Mouse (Mus musculus) left cerebral cortex, adult 18-20 months (tissue): ENCODE measurements at regions not wholly inside any gene's neighbourhood (a gene's known extent, or its start where the extent isn't known, plus 50 kb on each side); places are given as distances from the start of the nearest gene placed in this dataset.

Experiments used
- DNase-seq, 2 experiments: peaks; one replicate each; pipeline ENCODE4 v3.0.0; 2021 to 2022; ENCODE audit warnings: low spot score in 2 of 2, mixed read lengths in 1 of 2

DNA sequence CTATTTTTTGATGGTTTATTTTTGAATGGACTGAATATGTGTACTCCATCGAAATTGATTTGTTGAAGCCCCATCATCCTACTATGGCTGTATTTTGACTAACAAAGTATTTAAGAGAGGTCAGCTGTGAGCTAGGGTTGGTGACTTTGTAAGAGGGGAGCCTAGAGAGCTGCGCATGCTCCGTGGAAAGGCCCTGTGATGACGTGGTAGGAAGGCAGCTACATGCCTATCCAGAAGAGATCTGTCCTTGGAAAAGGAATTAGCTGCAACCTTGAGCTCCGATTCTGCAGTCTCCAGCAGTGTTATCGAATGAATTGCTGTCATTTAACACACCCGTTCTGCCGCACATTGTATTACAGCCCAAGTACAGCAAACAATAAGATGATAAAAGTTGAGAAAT lies 287.1 kb upstream of the Prickle1 start:
- DNase-seq: no peak

DNA sequence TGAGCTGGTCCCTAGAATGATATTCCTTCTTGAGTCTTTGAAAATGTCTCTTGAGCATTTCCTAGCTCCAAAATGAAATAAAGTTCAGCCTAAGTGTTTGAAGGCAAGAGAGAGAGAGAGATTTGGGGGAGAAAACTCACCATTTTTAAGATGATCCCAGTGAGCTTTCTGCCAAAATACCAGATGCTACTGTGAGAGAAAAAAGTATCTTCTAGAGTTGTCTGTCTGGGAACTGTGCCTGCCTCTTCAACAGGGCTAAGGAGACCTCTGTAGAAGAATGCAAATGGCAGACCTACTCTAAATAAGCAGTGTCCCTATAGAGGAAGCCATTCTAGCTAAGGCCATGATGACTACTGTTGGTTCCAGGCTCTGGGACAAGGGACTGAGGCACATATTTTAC lies 285.6 kb upstream of the Prickle1 start:
- DNase-seq: peak in 1 of 2 experiments; percentile 15

DNA sequence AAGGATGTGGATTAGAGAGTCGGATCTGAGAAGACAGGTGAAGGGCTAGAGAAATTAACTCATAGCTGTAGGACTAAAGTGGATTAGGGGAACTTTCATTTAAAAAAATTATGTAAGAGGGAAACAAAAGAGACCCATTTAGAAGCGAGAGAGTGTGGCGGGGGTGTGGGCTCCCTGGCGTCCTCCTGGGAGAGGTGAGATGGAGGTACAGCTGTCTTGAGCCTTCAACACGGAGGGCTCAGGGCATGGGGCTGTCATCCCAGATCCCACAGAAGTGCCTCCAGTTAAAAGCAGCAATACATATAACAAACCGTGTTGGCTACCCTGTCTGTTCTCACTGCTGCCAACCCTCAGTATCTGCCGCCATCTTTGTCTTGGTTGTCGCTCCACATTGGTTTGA lies 284.6 kb upstream of the Prickle1 start:
- DNase-seq: peak; percentile 8 to 14

DNA sequence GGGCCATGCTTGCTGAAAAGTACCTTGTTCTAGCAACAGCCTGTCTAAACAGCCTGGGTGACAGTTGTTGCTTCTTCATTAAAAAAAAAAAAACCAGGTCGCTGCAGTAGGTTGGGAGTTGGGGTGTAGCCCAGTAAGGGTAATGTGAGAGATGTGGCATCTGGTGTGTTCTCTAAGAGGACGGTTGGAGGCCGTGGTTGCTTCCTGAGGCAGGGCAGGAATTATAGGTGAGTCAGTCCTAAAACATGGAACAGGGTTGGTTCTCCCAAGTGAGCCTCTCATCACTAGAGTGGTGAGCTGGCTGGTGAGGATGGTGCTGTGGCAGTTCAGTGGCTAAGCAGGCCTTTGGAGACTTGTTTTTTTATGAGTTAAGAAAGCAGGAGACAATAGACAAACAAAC lies 283.3 kb upstream of the Prickle1 start:
- peak; percentile 16 to 17 for DNase-seq

GRCm38 (mm10) chr15:93876335-93876734 lies 280.6 kb upstream of the Prickle1 start:
- peak in 1 of 2 experiments; percentile 16 for DNase-seq

DNA sequence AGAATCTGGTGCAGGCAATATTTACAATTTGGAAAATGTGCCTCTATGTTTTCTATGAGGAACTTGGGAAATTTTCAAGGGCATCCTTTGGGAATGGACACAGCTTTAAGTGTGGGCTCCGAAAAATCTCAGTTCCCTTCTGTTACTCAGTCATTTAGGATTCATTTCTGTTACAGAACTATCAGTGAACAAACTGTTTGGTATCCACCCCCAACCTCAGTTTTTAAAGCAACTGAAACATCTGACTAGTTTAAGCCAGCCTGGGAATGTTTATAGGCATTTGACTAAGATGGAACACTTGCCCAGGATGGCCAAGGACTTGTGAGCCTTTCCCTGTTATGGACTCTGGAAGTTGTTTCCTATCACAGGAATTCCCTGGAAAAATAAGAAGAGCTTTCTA lies 280.0 kb upstream of the Prickle1 start:
- no peak for DNase-seq

DNA sequence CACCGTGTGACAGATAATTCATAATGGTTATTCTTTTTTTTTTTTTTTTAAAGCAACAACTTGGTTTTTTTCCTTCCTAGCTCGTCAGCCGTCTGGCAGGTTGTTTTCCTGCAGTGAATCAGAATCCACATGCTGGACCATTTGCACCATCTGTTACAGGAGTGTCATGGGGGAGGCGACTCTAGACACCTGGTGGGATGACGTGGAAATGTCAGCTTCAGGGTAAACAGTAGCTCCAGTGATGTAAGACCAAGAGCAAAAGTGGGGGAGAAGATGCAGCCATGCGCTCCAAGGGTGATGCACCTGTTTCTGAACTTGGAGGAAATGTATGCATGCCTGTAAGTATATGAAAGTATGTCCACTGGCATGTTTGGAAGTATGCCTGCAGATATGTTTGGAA lies 278.5 kb upstream of the Prickle1 start:
- DNase-seq: peak; percentile 54 to 59

- no peak for DNase-seq
These were observed 261.7 kb upstream of the Prickle1 start for GRCm38 (mm10) chr15:93857336-93857901.

- DNase-seq: peak; percentile 15 to 47
These were observed 257.5 kb upstream of the Prickle1 start for GRCm38 (mm10) chr15:93853221-93853620.

GRCm38 (mm10) chr15:93852126-93852525 lies 256.4 kb upstream of the Prickle1 start:
- DNase-seq: peak in 1 of 2 experiments; percentile 22

DNA sequence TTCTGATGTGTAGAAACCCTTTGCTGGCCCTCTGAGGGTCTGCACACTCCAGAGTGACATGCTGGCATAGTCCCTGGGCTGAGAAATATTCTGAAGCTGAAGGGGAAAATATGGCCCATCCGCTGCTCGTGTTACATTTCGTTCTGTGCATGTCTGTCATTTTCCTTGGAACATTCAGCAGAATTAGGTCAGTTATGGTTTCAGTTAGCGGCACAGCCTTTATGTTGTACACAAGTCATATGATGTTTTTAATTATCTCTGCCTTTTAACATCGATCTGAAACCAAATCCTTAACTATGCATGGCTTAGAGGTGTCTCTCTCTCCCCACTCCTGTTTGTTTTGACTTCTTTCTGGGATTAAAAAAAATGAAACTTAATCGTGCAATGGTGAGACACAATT lies 254.7 kb upstream of the Prickle1 start:
- DNase-seq: no peak

DNA sequence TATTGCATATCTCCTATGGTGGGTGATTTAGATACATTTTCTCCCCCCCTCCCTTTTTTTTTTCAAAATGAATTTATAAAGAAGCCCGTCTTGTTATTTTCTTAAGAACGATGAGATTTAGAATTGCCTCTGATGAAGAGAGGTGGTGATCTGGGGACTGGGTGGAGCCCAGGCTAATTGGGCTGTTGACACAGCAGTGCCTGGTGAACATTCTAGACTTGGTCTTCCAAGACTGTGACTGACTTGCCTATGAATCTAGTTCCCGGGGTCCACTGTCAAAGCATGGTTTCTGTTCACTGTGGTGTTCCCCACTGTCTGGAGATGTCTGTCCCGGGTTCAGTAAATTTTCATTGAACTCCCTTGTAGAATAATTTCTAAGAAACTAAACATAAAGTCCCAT lies 253.1 kb upstream of the Prickle1 start:
- no peak for DNase-seq

DNA sequence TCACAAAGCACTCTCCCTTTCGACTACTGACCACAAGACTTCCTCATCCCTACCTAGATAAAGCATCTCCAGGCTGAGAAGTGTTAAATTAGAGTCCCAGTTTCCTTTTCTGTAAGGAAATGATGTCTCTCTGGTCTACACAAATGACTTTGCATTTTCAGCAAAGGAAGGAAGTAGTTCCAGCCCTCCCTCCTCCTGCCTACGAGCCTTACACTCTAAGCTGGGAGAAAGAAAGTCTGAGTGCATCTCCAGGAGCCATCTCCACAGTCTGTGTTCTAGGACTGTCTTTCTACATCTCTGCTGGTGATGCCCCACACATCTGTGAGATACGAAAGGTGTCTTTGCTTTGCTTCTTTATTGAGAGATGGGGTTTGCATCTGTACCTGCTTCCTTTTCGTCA lies 251.1 kb upstream of the Prickle1 start:
- no peak for DNase-seq

GRCm38 (mm10) chr15:93845801-93846200 lies 250.1 kb upstream of the Prickle1 start:
- peak; percentile 63 to 78 for DNase-seq

DNA sequence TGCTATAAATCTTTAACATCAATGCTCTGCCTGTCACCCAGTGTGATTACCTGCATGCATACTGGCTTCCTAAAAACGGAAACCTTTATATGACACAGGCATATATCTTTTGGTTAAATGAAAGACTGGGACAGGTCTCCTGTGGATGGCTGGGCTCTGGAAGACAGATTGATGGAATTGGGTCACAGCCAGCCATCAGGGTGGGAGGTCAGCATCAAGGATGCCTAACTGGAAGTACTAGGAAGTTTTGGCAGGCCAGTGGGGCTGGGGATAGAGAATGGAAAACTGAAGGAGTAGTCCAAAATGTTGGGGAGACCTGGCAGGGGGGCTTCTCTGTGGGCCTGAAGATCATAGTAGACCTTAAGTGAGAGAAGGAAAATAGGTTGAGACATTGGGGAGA lies 237.3 kb upstream of the Prickle1 start:
- DNase-seq: no peak

- peak; percentile 56 to 61 for DNase-seq
These were observed 236.8 kb upstream of the Prickle1 start for GRCm38 (mm10) chr15:93832431-93832936.

DNA sequence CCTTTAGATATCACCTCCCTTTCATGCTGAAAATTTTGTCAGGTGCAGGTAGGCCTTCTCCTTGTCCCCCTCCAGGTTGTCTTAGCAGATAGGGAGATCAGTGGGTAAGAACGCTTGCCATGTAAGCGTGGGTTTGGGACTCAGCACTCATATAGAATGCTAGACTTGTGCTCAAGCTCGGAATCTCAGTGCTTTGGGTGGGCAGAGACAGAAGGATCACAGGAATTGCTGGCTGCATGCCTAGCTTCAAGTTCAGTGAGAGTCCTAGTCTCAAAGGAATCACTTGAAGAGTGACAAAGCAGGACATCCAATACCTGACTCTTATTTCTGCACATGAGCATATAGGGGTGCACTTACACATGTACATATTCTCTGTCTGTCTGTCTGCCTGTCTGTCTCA lies 235.5 kb upstream of the Prickle1 start:
- peak; percentile 68 to 79 for DNase-seq

DNA sequence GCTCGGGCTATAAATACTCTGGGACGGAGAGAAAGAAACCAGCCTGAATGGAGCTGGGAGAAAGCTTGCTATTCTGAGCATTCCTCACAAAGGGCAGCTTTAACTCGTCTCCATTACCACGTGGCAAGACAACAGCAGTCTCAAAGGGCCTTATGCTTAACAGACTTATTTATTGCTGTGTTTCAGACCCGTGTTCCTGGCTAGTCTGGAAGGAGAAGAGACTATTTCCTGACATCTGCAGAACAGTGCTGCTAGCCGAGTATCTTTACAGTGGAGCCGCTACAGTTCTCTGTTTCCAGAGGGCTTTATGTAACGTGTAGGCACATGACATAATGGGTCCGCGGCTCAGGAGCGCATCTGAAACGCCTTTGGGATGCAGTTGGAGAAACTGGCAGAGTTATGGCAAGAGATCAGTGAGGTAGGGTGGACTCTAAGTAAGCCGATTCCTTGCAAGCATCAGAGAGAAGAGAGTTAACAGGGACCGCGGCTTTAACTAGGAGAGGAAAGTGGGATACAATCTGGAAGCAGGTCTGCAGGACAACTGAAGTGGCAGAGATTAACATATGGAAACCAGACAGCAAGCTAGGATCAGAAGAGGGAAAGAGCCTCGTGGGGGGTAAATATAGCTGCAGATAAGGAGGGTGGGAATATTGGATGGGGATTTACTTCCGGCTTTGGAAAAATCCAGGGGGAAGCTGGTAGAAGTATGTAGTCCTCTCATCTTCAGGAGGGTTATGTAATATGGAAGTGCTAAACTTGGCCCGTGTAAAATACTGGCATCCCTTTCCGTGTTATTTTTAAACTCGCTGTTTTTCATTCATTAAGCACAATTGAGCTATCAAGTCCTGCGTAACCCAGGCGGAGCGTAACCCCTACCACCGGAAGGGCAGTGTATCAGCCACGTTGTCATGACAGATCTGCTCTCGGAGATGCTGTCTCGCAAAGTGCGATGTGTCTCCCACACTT lies 229.3 kb upstream of the Prickle1 start:
- peak; percentile 54 to 63 for DNase-seq

GRCm38 (mm10) chr15:93821236-93821635 lies 225.5 kb upstream of the Prickle1 start:
- no peak for DNase-seq

DNA sequence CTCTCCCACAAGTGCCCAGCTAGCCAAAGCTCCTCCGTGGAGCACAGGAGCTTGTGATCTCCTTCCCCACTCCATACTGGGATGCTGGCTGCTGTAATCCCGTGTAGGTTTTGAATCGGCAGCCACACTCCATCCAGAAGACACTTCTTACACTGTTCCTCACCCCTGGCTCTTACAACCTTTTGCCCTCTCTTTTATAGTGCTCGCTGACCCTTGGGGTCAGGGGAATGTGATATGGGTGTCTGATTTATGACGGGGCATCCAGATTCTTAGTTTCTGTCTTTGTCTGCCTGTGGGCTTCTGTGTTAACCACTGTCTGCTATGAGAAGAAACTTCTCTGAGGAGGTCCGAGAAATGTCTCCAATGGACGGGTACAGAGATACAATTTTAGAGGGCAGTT lies 216.3 kb upstream of the Prickle1 start:
- DNase-seq: no peak

DNA sequence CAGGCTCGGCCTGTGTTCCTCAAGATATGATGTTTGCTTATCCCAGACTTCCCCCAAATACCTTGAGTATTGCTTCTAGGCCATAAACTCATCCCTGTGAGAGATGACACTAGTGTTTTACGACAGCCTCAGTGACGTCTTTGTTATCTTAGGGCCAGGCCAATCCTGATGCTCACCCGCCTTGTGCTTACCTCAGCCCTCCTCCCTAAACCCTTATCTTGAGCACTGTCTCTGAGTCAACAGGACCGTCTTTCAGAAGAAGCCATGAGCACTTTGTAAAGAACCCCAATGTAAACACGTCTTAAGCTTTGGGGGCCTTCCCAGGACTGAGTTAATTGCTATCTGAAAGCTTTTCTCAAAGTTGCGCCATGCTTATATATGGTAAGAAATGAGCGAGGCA lies 212.3 kb upstream of the Prickle1 start:
- DNase-seq: no peak

GRCm38 (mm10) chr15:93807505-93807904 lies 211.8 kb upstream of the Prickle1 start:
- DNase-seq: no peak
